Mouse (Mus musculus) adrenal gland (tissue): ENCODE measurements around the gene Erc1.
"Not testable (repeated sequence)": the region's sequence is repeated elsewhere in the genome, so short reads cannot be mapped to it uniquely, and the experiment has no call there.

ENCODE experiments used
- intact Hi-C: fragments of 180-260 bp; cut with DNase I; formaldehyde crosslinking; loops from one replicate; pipeline ENCODE4 v1.15.1; 2025

The Erc1 gene

DNA sequence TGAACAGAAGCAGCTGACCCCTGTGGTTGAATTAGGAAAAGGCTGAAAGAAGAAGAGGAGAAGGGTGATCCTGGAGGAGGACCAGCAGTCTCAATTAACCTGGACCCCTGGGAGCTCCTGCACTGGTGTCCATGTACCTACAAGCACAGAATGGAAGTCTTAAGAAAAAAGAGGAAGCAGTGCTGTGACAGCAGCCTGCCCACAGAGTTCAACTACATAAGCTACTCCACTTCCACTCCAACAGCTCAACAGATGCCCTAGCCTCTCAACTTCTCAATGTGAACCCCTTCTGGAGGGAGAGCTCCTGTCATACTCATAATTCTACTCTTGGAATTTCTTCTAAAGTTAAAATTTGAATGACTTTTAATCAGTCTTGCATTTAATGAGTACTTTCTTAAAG is 34.9 kb downstream of the Erc1 start:
- intact Hi-C loops: not testable (repeated sequence)

GRCm38 (mm10) chr6:119808726-119809505 is 39.1 kb downstream of the Erc1 start:
- intact Hi-C loops: no loop called here

- intact Hi-C loops: no loop called here
Observed at GRCm38 (mm10) chr6:119803239-119803638, 44.7 kb downstream of the Erc1 start.

DNA sequence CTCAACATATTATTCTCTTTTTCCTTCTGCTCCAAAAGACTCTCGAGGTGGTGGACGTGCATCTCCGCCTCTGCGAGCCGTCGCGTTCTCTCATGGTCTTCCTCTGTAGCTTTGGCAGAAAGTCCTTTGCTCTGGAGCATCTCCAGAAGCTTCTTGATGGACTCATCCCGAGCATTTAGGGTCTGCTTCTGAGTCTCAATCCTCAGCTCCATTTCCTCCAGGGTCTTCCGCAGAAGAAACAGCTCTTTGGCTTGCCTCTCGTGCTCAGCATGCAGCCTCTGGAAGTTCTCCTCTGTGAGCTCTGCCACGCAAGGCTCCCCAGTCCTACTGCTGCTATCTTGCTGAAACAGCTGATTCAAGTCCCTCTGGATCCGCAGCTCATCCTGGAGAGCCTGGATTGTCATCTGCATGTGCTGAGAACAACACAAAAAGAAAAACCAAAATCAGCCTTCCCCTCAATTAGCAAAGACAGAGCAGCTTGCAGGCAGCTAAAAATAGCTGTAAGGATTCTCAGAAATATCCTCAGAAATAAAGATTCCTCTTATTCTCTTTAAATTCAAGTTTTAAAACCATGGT is 51.0 kb downstream of the Erc1 start:
- intact Hi-C loops: no loop called here

GRCm38 (mm10) chr6:119796291-119796690 is 51.7 kb downstream of the Erc1 start:
- intact Hi-C loops: no loop called here

GRCm38 (mm10) chr6:119792562-119792961 is 55.4 kb downstream of the Erc1 start:
- intact Hi-C loops: loop anchor here (5.0 kb wide), 2 partner anchors 130 to 405 kb away; no protein-coding TSS in a partner anchor

DNA sequence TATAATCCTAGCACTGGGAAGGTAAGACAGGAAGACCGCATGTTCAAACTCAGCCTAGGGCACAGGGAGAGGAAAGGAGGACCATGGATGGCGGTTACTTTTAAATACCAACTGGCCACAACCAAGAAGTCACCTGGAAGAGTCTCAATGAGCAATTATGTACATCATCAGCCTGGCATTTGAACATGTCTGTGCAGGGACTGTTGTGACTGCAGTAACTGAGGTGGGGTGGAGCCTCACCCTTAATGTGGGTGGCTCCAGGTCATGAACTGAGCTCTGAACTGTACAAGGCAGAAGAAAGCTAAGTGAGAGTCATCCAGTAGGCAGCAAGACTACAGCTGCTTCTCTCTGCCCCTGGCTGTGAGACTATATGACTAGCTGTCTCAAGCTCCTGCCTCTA is 65.6 kb downstream of the Erc1 start:
- intact Hi-C loops: no loop called here

GRCm38 (mm10) chr6:119781109-119781508 is 66.9 kb downstream of the Erc1 start:
- intact Hi-C loops: no loop called here

- intact Hi-C loops: no loop called here
Observed at GRCm38 (mm10) chr6:119768778-119769177, 79.2 kb downstream of the Erc1 start.

GRCm38 (mm10) chr6:119764355-119764754 is 83.6 kb downstream of the Erc1 start:
- intact Hi-C loops: no loop called here

- intact Hi-C loops: no loop called here
Observed at GRCm38 (mm10) chr6:119759866-119760265, 88.1 kb downstream of the Erc1 start.

DNA sequence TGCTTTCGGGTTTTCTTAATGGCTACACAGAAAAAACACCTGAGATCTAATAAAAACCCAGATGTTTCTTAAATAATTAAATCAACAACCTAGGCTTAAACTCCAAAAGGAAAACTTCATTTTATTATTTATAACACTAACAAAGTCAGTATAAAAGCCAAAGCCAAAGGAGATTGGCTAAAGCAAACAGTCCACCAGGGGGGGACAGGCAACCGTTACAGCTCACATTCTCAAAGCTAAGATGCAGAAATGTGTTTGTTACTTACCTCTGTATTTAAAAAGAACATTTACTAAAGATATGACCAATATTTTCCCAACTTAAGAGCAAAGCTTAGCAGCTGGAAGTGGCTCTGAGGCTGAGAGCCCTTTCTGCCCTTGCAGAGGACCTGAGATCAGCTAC is 89.5 kb downstream of the Erc1 start:
- intact Hi-C loops: no loop called here

- intact Hi-C loops: no loop called here
Observed at GRCm38 (mm10) chr6:119757796-119758195, 90.2 kb downstream of the Erc1 start.

- intact Hi-C loops: no loop called here
Observed at GRCm38 (mm10) chr6:119755866-119756265, 92.1 kb downstream of the Erc1 start.

- intact Hi-C loops: no loop called here
Observed at GRCm38 (mm10) chr6:119749093-119749635, 98.8 kb downstream of the Erc1 start.

DNA sequence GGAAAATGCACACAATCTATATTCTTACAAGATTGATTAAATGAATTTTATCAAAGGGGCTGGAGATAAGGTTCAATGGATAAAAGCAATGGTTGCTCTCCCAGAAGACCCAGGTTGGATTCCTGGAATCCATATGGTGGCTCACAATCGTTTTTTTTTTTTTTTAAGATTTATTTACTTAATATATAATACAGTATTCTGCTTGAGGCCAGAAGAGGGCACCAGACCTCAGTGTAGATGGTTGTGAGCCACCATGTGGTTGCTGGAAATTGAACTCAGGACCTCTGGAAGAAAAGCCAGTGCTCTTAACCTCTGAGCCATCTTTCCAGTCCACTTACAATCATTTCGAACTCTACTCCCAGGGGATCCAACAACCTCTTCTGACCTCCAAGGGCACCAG is 106.1 kb downstream of the Erc1 start:
- intact Hi-C loops: no loop called here

DNA sequence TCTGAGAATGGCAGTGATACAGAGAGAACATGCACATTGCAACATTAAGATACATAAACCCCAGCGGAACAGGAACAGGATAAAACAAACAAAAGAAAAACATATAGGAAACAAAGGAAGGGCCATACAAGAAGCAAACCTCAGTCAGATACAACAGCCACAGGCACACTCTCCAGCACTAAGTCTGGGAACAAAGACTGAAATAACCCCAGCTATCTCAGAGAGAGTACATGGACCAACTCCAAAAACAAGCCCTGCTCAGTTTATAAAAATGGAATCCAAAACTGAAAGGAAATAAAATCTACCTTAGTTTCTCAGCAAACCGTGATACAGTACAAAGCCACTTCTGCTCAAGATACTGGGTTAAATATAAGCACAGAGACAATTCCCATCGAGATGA is 107.4 kb downstream of the Erc1 start:
- intact Hi-C loops: no loop called here

DNA sequence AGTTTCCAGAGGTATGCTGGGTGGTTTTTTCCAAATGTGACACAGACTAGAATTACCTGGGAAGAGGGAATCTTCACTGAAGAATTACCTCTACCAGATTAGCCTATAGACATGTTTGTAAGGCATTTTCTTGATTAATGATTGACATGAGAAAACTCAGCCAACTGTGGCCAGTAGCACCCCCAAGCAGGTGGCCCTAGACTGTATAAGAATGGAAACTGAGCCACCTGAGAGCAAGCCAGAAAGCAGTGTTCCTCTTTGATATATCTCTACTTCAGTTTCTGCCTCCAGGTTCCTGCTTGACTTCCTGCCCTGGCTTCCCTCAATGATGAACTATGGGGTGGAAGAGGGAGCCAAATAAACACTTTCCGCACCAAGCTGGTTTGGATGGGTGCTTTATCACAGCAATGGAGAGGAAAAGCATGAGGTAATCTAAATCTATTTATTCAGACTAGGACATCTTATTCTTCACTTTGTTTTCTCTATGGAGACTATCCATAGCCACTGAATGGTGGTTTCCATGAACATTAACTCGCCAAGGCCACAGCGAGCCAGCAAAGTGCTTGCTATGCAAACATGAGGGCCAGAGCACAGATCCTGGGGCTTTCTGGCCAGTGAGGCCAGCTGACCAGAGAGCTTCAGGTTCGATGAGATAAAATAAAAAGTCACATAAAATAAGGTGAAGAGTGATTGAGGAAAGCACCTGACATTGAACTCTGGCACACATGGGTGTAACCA is 109.2 kb downstream of the Erc1 start:
- intact Hi-C loops: no loop called here

- intact Hi-C loops: no loop called here
Observed at GRCm38 (mm10) chr6:119737716-119738115, 110.3 kb downstream of the Erc1 start.

DNA sequence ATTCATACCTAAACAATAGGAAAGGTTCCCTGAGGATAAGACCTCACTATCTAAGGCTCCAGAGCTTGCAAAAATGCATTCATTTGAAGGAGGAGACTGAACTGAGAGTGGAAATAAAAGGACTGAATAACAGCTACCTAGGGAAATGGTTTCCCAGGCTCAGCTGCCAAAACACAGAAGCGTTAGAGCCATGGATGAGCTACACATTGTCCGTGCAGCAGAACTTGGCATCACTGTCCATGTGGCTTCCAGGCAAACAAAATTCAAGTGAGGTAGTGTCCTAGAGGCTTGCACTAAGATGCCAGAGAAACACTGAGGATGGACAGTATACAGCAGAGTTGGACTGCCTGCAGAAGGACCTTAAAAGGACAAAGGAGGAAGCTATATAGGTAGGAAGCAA is 112.0 kb downstream of the Erc1 start:
- intact Hi-C loops: no loop called here

GRCm38 (mm10) chr6:119731155-119731554 is 116.8 kb downstream of the Erc1 start:
- intact Hi-C loops: no loop called here

DNA sequence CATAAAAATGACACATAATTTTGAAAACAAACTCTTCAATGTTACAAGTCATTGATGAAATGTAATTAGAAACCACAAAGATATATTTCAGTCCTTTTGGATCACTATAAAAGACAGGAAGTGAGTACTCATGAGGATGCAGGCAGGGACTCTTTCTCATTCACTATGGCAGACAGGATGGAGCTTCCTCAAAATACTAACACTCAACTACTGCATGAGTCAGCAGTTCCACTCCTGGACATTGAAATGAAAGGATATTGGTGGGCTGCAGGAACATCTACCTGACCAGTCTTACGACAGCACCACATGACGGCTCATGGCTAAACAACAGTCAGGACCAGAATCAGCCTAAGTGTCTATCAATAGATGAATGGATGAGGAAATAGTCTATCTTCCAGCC is 132.7 kb downstream of the Erc1 start:
- intact Hi-C loops: no loop called here
